Mouse (Mus musculus): ENCODE results near the gene Phldb1. TPM values are rescaled to one million over a fixed set of nuclear protein-coding genes. Genes with fewer than 3 reads are reported as not detected.
"Not testable (repeated sequence)": the region's sequence is repeated elsewhere in the genome, so short reads cannot be mapped to it uniquely, and the experiment has no call there.

The Phldb1 gene
- 2.1 and 3.2 TPM in 2 replicates for polyA plus RNA-seq (2015; fragmentation: Nextera tagmentation; extraction: Ambion mirVana)

DNA sequence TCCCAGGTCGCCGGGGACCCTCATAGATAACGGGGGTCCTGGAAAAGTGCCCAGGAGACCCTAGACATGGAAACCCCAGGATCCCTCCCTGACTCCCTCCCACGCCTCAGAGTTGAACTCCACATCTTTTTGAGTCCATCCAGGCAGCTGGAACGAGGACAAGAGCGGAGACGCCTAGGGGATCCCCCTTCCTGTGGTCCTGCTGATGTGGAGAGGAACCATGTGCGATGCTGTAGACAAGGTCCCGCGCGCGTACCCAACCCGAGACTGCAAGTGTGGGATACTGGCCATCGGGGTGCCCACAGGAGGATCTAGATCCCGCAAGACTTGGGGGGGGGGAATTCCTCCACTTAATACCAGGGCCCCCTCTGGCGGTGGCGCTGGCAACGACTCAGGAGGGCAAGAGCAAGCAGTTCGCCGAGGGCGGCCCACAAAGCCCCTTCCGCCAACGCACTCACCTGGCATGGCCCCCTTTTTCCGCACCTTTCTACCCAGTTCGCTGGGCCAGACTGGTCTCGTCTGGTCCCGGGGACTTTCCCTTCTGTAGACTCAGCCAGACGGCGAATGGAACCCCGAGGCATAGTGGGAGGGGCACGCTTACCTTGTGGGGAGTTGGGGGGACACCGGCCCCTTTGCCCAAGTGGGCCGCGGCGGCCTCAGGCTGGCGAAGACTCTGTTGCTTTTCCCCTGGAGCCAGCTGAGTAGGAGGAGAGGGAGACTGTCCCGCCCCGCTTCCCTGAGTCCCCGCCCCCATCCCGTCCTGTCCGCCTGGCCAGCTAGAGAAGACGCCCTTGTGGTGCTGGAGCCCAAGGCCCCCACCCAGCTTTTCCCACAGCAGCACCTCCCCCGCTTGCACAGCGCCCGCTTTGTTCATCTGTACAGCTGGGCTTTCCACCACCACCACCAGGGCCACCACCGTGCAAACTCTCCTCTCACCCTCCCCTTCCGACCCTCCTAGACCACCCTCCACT, at the start of gene Phldb1:
TSS of gene Phldb1 (minus strand) at position 675 of the 971 bp plus-strand sequence.
- 4% methylated on average over 47 of the region's 47 CpGs for WGBS (ENCODE audit: insufficient replicate concordance)
- peak within 1 kb of the TSS; percentile 55 for H3K9ac ChIP-seq
- H3K27me3 ChIP-seq: peaks cover 56% of the 10 kb centered on the region
- DNase-seq (no peak), ATAC-seq (ENCODE audit: low read depth) (peak; percentile 52)
- H3K4me2 ChIP-seq: peak within 1 kb of the TSS; percentile 83
- H3K27ac ChIP-seq: no peak within 1 kb of the TSS
- no peaks in the 10 kb centered on the region for H3K9me3 ChIP-seq (replicated peaks)
- peaks cover 39% of the 10 kb centered on the region for H3K4me1 ChIP-seq (replicated peaks)
- H3K4me3 ChIP-seq (replicated peaks): peak within 1 kb of the TSS; percentile 60
- no peaks in the 10 kb centered on the region for H3K36me3 ChIP-seq

DNA sequence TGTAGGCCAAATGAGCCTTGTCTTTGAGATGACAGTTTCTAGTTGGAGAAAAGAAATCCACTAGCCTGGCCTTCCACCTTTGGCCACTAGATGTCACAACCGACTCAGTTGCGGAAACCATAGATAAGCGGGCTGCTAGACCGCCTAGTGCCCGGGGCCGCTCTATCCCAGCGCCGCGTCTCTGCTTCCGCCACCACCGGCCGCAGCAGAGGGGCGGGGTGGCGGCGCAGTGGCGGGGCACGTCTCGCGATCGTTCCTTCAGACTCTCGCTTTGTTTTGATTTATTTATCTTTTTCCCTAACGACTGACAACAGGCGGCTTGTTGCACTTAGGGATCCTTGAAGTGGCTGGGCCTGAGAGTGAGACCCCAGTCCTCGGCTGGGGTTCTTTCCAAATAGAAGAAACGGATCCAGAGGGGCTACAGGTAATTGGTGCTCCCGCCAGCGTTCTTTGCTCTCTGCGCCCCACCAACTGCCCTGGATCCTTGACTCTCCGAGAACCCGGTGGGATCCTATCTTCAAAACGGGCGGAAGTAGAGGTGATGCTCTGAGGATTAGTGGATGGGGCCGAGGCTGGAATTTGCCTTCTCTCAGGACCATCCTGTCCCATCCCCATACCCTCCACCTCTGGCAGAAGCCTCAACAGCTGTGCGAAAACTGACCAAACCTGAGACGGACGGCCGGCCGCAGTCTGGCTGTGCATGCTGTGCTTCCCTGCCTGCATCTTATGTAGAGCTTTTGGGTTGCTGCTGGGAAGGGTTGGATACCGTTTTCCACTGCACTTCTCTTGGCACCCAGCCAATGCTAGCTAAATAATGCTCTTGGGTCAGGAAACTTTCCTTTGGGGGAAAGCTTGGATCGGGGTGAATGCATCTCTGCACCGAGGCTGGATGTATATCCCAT, 38.0 kb upstream of the Phldb1 start:
- Histone ChIP-seq H3K27me3 (no peaks in the 10 kb centered on the region), H3K4me3 (replicated peaks) (peak overlapping the region; percentile 81), H3K4me2 (peak overlapping the region; percentile 83), H3K9ac (peak overlapping the region; percentile 79), H3K36me3 (peaks cover 6% of the 10 kb centered on the region; the same call in 1 of the 2 replicates), H3K4me1 (replicated peaks) (peaks cover 26% of the 10 kb centered on the region), H3K27ac (peak overlapping the region; percentile 76), H3K9me3 (replicated peaks) (no peaks in the 10 kb centered on the region)
- ATAC-seq (ENCODE audit: low read depth) (peak; percentile 99), DNase-seq (peak; percentile 90)
- WGBS (ENCODE audit: insufficient replicate concordance): under 1% methylated on average over 41 of the region's 41 CpGs

DNA sequence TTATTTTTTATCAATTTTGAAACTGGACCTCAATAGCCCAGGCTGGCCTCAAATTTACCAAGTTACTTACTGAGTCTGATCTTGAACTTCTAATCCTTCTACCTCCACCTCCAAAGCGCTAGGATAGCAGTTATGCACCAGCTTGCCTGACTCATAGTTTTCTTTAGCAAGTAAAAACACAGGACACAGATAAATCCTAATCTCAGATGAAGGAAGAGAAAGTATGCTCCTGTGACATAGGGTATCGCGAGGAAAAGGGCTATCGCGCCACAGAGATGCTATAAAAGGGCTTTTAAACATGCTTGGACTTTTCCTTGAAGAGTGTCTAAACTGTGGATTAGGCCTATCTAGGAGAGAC, 37.4 kb upstream of the Phldb1 start:
- no peaks in the 10 kb centered on the region for H3K9me3 ChIP-seq (replicated peaks)
- DNase-seq (no peak), ATAC-seq (ENCODE audit: low read depth) (no peak; the same call in 1 of the 2 replicates)
- peak overlapping the region; percentile 81 for H3K4me3 ChIP-seq (replicated peaks)
- peak overlapping the region; percentile 69 for H3K27ac ChIP-seq
- H3K4me2 ChIP-seq: peak overlapping the region; percentile 26; the same call in 1 of the 2 replicates
- no peak overlapping the region for H3K9ac ChIP-seq
- H3K4me1 ChIP-seq (replicated peaks): peaks cover 26% of the 10 kb centered on the region
- H3K36me3 ChIP-seq: peaks cover 6% of the 10 kb centered on the region; the same call in 1 of the 2 replicates
- no peaks in the 10 kb centered on the region for H3K27me3 ChIP-seq
- 11% methylated on average over 5 of the region's 5 CpGs for WGBS (ENCODE audit: insufficient replicate concordance)

DNA sequence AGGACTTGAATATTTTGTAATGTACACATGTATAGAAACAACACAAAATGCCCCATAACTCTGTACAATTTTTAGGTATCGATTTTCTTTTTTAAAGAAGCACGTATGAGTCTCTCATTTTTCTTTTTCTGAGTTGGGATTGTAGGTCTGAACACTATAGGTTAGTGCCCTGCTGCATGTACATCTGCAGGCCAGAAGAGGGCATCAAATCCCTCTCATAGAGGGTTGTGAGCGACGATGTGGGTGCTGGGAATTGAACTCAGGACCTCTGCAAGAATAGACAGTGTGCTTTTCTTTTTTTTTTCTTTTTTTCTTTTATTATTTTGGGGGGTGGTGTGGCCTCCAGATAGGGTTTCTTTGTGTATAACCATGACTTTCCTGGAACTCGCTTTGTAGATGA, 36.4 kb upstream of the Phldb1 start:
- WGBS (ENCODE audit: insufficient replicate concordance): 79% methylated on average over 5 of the region's 5 CpGs
- ATAC-seq (ENCODE audit: low read depth): no peak

DNA sequence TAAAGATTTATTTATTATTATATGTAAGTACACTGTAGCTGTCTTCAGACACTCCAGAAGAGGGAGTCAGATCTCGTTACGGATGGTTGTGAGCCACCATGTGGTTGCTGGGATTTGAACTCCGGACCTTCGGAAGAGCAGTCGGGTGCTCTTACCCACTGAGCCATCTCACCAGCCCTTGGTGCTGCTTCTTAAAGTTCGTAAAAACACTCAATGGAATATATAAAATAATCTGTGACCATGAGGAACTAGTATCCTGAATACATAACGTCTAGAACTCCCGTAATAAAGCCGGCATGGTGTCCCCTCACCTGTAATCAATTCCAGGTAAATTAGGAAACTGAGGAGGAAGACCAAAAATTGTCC, 33.0 kb upstream of the Phldb1 start:
- 39% methylated on average over 7 of the region's 9 CpGs for WGBS (ENCODE audit: insufficient replicate concordance)
- Histone ChIP-seq H3K27ac (peak overlapping the region; percentile 45), H3K9ac (peak overlapping the region; percentile 23; the same call in 1 of the 2 replicates), H3K4me3 (replicated peaks) (peak overlapping the region; percentile 92), H3K4me1 (replicated peaks) (peaks cover 42% of the 10 kb centered on the region), H3K4me2 (peak overlapping the region; percentile 83)
- DNase-seq; H3K36me3 ChIP-seq; ATAC-seq (ENCODE audit: low read depth); H3K27me3 ChIP-seq; H3K9me3 ChIP-seq (replicated peaks): not testable (repeated sequence)

More for the DNA sequence above, 36.4 kb upstream of the Phldb1 start:
- Histone ChIP-seq H3K9ac (no peak overlapping the region), H3K36me3 (peaks cover 6% of the 10 kb centered on the region; the same call in 1 of the 2 replicates), H3K27me3 (no peaks in the 10 kb centered on the region), H3K4me2 (no peak overlapping the region), H3K9me3 (replicated peaks) (no peaks in the 10 kb centered on the region), H3K4me1 (replicated peaks) (peaks cover 32% of the 10 kb centered on the region), H3K4me3 (replicated peaks) (no peak overlapping the region), H3K27ac (no peak overlapping the region)
- no peak for DNase-seq

DNA sequence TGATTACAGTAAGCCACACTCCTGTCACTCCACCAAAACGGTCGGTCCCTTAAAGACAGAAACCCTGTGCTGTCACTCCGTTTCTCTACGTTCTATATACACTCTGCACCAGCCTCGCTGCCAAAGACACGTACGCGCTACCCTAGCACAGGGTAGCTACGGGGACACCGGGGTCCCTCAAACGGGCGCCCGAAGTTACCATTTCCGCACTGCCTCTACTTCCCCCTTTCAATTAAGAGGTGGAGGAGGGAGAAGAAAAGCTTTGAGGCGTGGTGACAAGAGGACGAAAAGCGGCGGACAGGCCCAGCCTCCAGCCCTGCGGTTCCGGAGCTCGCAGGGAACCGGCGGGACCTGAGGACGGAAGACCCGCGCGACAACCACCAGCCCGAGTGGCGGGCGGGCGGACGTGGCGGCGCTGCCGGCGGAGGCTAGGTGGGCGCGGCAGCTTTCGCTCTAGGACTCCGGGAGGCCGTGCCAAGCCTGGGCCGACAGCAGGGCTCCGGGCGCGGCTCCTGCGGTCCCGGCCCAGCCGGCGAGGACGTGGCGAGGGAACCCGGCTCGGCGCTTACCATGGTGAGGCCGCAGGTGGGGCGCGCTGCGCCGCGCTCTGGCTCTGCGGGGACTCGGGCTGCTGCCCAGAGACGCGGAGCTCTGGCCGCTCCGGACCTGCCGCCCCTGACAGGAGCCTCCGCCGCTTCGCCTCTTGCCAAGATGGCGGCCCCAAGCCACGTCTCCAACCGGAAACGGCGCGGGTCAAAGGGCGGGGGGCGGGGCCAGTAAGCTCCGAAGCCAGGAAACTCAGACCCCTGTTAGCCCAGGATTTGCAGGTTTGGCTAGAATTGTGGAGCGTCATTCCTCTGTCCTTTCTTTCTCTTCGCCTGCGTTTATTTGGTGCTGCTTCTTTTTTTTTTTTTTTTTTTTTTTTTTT, 32.4 kb upstream of the Phldb1 start, which contains the start of the genes Arcn1 and Ift46:
TSS of gene Arcn1 (minus strand) at position 745 of the 928 bp plus-strand sequence.
TSS of gene Ift46 (plus strand) at position 808 of the 928 bp plus-strand sequence.
- Histone ChIP-seq H3K4me1 (replicated peaks) (peaks cover 43% of the 10 kb centered on the region), H3K27me3 (no peaks in the 10 kb centered on the region), H3K4me3 (replicated peaks) (peak within 1 kb of the TSS; percentile 92), H3K27ac (peak within 1 kb of the TSS; percentile 94), H3K9me3 (replicated peaks) (no peaks in the 10 kb centered on the region), H3K4me2 (peak within 1 kb of the TSS; percentile 83), H3K9ac (peak within 1 kb of the TSS; percentile 98), H3K36me3 (no peaks in the 10 kb centered on the region)
- DNase-seq (peak; percentile 72), ATAC-seq (ENCODE audit: low read depth) (peak; percentile 88)
- WGBS (ENCODE audit: insufficient replicate concordance): under 1% methylated on average over 80 of the region's 82 CpGs

DNA sequence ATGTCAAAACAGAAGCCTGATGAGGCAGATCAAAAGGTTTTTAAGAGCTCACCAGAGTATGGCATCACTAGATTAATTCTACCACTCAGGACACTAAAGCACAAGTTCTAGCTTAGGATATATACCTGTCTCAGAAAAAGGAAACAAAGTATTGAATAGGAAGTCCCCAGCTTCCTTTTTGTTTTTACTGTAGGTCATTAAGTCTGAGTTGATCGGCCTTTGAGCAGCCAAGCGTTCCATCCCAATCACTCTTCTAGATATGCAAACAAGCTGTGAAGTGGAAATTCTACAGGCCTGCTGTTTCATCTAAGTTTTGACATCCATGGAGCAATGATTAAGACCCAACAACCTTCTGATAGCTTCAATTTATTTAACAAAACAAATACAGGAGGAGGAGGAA, 25.9 kb upstream of the Phldb1 start:
- 69% methylated on average over 2 of the region's 2 CpGs for WGBS (ENCODE audit: insufficient replicate concordance)
- Histone ChIP-seq H3K9me3 (replicated peaks) (no peaks in the 10 kb centered on the region), H3K4me1 (replicated peaks) (peaks cover 36% of the 10 kb centered on the region), H3K27ac (no peak overlapping the region), H3K4me2 (no peak overlapping the region), H3K36me3 (peaks cover 41% of the 10 kb centered on the region), H3K9ac (no peak overlapping the region), H3K27me3 (no peaks in the 10 kb centered on the region), H3K4me3 (replicated peaks) (no peak overlapping the region)
- ATAC-seq (ENCODE audit: low read depth) (no peak), DNase-seq (no peak)

DNA sequence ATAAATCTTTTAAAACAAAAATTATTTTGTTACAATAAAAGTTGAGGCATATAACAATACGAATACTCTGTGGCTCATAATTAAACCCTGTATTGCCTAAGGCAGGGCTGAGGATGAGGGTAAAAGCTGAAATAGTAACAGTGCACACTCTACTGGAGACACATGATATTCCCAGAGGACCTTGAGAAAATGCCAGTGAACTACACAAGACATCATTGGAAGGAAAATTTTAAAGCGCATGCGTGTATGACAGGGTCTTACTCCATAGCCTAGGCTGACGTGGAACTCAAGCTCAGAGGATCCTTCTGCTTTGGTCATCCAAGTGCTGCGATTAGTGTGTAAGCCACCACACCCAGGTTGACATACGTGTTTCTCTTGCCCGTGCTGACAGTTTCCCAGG, 13.5 kb upstream of the Phldb1 start:
- no peak overlapping the region for H3K4me3 ChIP-seq (replicated peaks)
- no peaks in the 10 kb centered on the region for H3K4me1 ChIP-seq (replicated peaks)
- no peaks in the 10 kb centered on the region for H3K27me3 ChIP-seq
- 91% methylated on average over 7 of the region's 7 CpGs for WGBS (ENCODE audit: insufficient replicate concordance)
- DNase-seq: no peak
- no peak overlapping the region for H3K27ac ChIP-seq
- H3K9ac ChIP-seq: no peak overlapping the region
- H3K4me2 ChIP-seq: no peak overlapping the region
- no peak for ATAC-seq (ENCODE audit: low read depth)
- peaks cover 94% of the 10 kb centered on the region for H3K36me3 ChIP-seq
- H3K9me3 ChIP-seq (replicated peaks): no peaks in the 10 kb centered on the region

DNA sequence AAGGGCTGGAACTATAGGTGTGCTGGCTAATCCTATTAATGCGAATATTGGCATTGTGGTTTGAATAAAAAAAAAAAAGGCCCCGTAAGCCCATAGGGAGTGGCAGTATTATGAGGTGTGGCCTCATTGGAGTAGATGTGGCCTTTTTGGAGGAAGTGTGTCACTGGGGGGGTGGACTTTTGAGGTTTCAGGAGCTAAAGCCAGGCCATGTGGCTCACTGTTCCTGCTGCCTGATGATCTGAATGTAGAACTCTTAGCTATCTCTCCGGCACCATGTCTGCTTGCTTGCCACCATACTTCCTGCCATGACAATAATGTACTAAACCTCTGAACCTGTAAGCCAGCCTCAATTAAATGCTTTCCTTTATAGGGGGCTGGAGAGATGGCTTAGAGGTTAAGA, 12.3 kb upstream of the Phldb1 start:
- Histone ChIP-seq H3K36me3 (peaks cover 96% of the 10 kb centered on the region), H3K27me3 (no peaks in the 10 kb centered on the region), H3K9ac (no peak overlapping the region), H3K27ac (no peak overlapping the region), H3K4me3 (replicated peaks) (no peak overlapping the region), H3K4me1 (replicated peaks) (no peaks in the 10 kb centered on the region), H3K9me3 (replicated peaks) (no peaks in the 10 kb centered on the region), H3K4me2 (no peak overlapping the region)
- ATAC-seq (ENCODE audit: low read depth) (no peak), DNase-seq (no peak)
- WGBS (ENCODE audit: insufficient replicate concordance): 82% methylated on average over 3 of the region's 3 CpGs

DNA sequence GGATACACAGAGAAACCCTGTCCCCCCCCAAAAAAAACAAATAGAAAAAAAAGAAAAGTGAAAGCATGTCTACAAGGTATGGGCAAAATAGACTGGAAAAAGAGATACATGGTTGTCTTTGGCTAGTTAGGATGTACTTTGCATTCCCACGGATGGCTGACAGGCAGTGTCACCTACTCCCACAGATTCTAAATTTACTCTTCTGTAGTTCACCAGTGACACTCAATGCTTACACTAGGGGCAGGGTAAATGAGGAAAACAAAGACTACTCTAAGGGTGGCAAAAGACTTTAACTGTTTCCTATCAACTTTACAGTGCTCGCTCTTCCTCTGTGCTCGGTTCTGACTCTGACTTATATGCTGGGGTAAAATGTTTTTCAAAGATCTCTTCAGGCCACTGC, 11.7 kb upstream of the Phldb1 start:
- no peaks in the 10 kb centered on the region for H3K4me1 ChIP-seq (replicated peaks)
- no peaks in the 10 kb centered on the region for H3K9me3 ChIP-seq (replicated peaks)
- H3K9ac ChIP-seq: no peak overlapping the region
- H3K36me3 ChIP-seq: peaks cover 93% of the 10 kb centered on the region
- ATAC-seq (ENCODE audit: low read depth) (no peak), DNase-seq (no peak)
- 79% methylated on average over 3 of the region's 3 CpGs for WGBS (ENCODE audit: insufficient replicate concordance)
- H3K4me2 ChIP-seq: no peak overlapping the region
- H3K27me3 ChIP-seq: no peaks in the 10 kb centered on the region
- H3K27ac ChIP-seq: no peak overlapping the region
- no peak overlapping the region for H3K4me3 ChIP-seq (replicated peaks)

All from liver, embryonic 13.5 days (tissue).